Mouse (Mus musculus): ENCODE measurements around the gene Olfr1436.
"Not testable (repeated sequence)": the region's sequence is repeated elsewhere in the genome, so short reads cannot be mapped to it uniquely, and the experiment has no call there.

The Olfr1436 gene

DNA sequence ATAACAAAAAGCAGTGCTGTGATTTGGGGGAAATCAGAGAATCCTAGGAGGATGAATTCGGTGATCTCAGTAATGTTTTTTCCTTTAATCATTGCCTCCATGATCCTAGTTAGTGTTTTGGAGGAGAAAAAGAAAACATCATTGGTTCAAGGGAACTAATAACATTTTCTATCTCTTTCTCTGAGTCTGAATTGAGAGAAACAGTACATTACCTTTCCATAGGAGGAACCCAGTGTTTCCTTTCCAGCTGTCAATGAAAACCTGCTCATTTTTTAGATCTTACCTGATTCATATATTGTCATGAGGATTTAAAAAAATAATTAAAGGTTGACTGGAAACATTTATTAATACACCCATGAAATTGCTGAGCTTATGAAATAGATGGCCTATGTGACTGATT lies at the start of gene Olfr1436:
TSS of gene Olfr1436 (minus strand) at position 101 of the 400 bp plus-strand sequence.
- in situ Hi-C loops (cut with MboI, MseI) = not testable (repeated sequence)

DNA sequence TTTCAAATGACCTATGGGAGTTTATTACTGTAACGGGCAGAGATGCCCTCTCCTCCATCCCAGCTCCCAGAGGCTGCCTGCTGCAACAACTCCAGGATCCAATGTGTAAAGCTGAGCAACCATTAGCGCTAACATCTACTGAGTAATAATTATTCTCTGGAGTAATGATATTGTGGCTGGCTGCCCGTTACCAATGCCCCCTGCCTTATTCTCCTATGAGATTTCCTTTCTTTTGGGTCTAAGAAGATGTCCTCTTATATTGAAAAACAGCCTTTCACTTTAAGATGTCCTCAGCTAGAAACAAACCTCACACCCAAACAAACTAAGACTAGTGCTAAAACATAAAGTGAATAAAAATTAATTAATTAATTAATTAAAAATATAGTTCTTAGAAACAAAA lies 36.9 kb upstream of the Olfr1436 start, which contains the start of gene Olfr1438-ps1:
TSS of gene Olfr1438-ps1 (minus strand) at position 101 of the 400 bp plus-strand sequence.
- in situ Hi-C loops (cut with MboI, MseI) = no loop called here

DNA sequence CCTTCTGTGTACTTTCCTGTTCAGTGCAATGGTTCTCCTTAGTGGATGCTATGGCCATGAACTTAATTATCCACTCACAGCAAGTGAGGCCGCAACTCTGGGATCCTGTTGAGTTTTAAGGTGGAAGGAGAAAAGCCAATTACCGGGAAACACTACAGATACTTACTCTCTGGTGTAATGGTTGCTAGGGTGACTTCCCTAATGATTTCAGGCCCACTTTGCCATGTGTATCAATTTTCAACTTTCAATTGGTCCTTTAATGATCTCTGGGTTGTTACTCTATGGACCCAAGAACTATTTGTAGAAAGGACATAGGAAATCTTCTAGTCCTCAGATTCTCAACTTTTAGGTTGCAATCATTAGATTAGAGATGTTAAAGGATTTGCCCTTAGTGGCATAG lies 26.1 kb upstream of the Olfr1436 start, which contains the start of gene Olfr1437:
TSS of gene Olfr1437 (minus strand) at position 101 of the 400 bp plus-strand sequence.
- in situ Hi-C loops (cut with MboI, MseI) = no loop called here

DNA sequence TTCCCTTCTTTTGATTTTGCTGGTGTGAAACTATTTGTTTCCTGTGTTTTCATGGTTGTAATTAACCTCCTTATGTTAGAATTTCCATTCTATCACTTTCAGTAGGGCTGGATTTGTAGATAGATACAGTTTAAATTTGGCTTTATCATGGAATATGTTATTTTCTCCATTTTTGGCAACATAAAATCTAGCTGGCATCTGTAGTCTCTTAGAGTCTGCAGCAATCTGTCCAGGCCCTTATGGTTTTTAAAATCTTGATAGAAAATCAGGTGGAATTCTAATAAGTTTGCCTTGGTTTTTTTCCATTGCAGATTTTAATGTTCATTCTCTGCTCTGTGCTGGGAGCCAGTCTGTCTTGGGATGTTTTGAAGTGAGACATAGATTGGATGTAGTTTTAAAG lies 6.0 kb downstream of the Olfr1436 start:
- in situ Hi-C loops (cut with MboI, MseI) = no loop called here

- in situ Hi-C loops (cut with MboI, MseI) = no loop called here
These were observed 19.4 kb downstream of the Olfr1436 start, which contains the start of gene Olfr1434 for GRCm38 (mm10) chr19:12279554-12279953. Olfr1434 (plus strand) TSS chr19:12279854.

- in situ Hi-C loops (cut with MboI, MseI) = no loop called here
These were observed 38.2 kb downstream of the Olfr1436 start, which contains the start of gene Olfr235 for GRCm38 (mm10) chr19:12260732-12261131. Olfr235 (plus strand) TSS chr19:12261032.
